Mouse (Mus musculus) heart, postnatal 0 days (tissue): ENCODE data around the gene Cytl1.

Experiments used
- CTCF ChIP-seq: IDR thresholded peaks from 2 replicates; pipeline ENCODE4 v1.5.1; 2016; ENCODE audit warnings: antibody characterized with exemption, control low read depth, low read depth
- EP300 ChIP-seq: IDR thresholded peaks from 2 replicates; pipeline ENCODE4 v1.6.1; 2016; ENCODE audit warnings: antibody characterized with exemption, low read depth

DNA sequence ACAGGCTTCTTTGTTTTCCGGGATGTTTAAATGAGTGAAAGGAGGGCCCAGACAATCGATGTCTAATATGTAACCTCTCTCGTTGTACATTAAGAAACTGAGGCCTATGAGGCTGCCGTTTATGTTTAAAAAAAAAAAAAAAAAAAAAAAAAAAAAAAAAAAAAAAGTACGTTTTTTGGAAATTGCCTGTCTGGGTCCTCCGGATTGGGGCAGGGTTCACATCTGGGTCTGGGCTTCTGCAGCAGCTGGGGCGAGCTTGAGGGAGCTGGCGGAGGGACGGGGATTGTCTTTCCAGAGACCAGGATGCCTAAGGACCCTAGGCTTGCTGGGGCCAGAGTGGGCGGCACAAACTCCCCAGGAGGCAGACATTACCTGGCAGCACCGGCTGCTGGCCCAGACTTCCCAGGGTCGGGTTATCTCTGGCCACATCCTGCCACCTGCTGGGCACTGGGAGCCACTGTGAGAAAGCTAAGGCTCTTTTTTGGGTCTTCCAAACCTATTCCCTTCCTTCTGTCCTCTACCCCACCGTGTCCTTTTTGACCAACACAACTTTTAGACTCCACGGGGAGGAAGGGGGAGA lies 17.8 kb upstream of the Cytl1 start:
- TF ChIP-seq CTCF (peak; percentile 65), EP300 (no peak)
